Mouse (Mus musculus) heart, embryonic 13.5 days (tissue): ENCODE results near the gene Crabp2. TPM values are rescaled to one million over a fixed set of nuclear protein-coding genes. Genes with fewer than 3 reads are reported as not detected.

Experiments used
- ATAC-seq: fragments of 200-750 bp; cut with Nextera tagmentation; 2 replicates; pipeline ENCODE4 v1.8.0; 2017; ENCODE audit warnings: moderate TSS enrichment; ENCODE audit not compliant: insufficient number of reproducible peaks, low FRiP score, low TSS enrichment; ENCODE audit errors: extremely low read depth
- H3K27ac ChIP-seq: fragments of 300-500 bp; sonication (generic); replicated peaks from 2 replicates; pipeline ENCODE4 v1.5.1; 2015; ENCODE audit warnings: moderate library complexity, mild to moderate bottlenecking, inconsistent platforms
- H3K27me3 ChIP-seq: fragments of 300-500 bp; sonication (generic); replicated peaks from 2 replicates; pipeline ENCODE4 v1.6.1; 2015; ENCODE audit warnings: mild to moderate bottlenecking, inconsistent platforms
- H3K36me3 ChIP-seq: fragments of 300-500 bp; sonication (generic); 2 replicates; pipeline ENCODE4 v1.6.1; 2015; ENCODE audit warnings: mild to moderate bottlenecking, inconsistent platforms
- H3K4me1 ChIP-seq: fragments of 300-500 bp; sonication (generic); 2 replicates; pipeline ENCODE4 v1.6.1; 2015; ENCODE audit warnings: inconsistent platforms
- H3K4me2 ChIP-seq: fragments of 300-500 bp; sonication (generic); 2 replicates; pipeline ENCODE4 v1.6.1; 2015; ENCODE audit warnings: inconsistent platforms, mild to moderate bottlenecking, moderate library complexity
- H3K4me3 ChIP-seq: fragments of 300-500 bp; sonication (generic); 2 replicates; pipeline ENCODE4 v1.5.1; 2015; ENCODE audit warnings: moderate library complexity, mild to moderate bottlenecking, inconsistent platforms
- H3K9ac ChIP-seq: fragments of 300-500 bp; sonication (generic); 2 replicates; pipeline ENCODE4 v1.6.1; 2015; ENCODE audit warnings: inconsistent platforms, mild to moderate bottlenecking, moderate library complexity
- H3K9me3 ChIP-seq: fragments of 300-500 bp; sonication (generic); 2 replicates; pipeline ENCODE4 v1.6.1; 2016; ENCODE audit warnings: inconsistent platforms
- WGBS: fragments of 180-500 bp; shearing (Covaris S2); methylation state at CpG from one replicate; pipeline ENCODE4 v1.1.7; 2015; ENCODE audit warnings: mixed read lengths; 5-methylcytosine and 5-hydroxymethylcytosine counted together
- polyA plus RNA-seq: library from polyadenylated mRNA; unstranded; fragments of >200 nt; fragmentation: Nextera tagmentation; extraction: Ambion mirVana; gene quantifications from 2 replicates; pipeline ENCODE4 v1.2.1, GENCODE M21; 2015

The Crabp2 gene
- polyA plus RNA-seq, 1 experiment from 2014 or later: 8.4 TPM

GRCm38 (mm10) chr3:87986868-87987267, 38.4 kb downstream of the Crabp2 start:
- H3K9me3 ChIP-seq: no peaks in the 10 kb centered on the region
- H3K27me3 ChIP-seq: peaks cover 39% of the 10 kb centered on the region
- H3K4me2 ChIP-seq: peak overlapping the region; percentile 71
- no peaks in the 10 kb centered on the region for H3K36me3 ChIP-seq
- H3K9ac ChIP-seq: peak overlapping the region; percentile 75
- ATAC-seq: peak; percentile 66
- H3K27ac ChIP-seq: peak overlapping the region; percentile 78
- peak overlapping the region; percentile 46 for H3K4me3 ChIP-seq
- H3K4me1 ChIP-seq: peaks cover 65% of the 10 kb centered on the region
- under 1% methylated on average over 17 of the region's 17 CpGs for WGBS

GRCm38 (mm10) chr3:87987633-87988032, 39.2 kb downstream of the Crabp2 start:
- Histone ChIP-seq H3K4me2 (peak overlapping the region; percentile 71), H3K9me3 (no peaks in the 10 kb centered on the region), H3K27me3 (peaks cover 47% of the 10 kb centered on the region), H3K4me1 (peaks cover 57% of the 10 kb centered on the region), H3K36me3 (no peaks in the 10 kb centered on the region), H3K9ac (peak overlapping the region; percentile 75), H3K27ac (0 out of 2 replicates have a peak overlapping the region, but pooled peaks have one; percentile 78), H3K4me3 (peak overlapping the region; percentile 46)
- no peak for ATAC-seq
- under 1% methylated on average over 15 of the region's 15 CpGs for WGBS

DNA sequence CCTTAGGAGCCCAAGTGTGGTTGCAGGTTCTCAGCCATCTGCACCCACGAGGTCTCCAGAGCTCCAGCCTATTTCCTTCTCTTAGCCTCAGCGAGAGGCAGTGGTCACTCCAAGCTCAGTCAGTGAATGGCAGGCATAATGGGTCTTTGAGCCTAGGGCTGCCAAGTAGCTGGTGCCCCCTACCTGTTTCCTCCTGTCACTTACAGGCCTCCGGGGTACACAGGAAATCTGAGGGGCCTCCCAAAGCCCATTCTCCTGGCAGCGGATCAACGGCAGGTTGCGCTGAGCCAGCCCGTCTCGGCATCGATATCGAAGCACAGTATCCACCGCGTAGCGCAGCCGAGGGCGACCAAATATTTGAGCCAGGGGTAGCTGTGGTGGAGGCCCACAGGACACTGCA, 39.6 kb downstream of the Crabp2 start:
- peaks cover 51% of the 10 kb centered on the region for H3K27me3 ChIP-seq
- no peak for ATAC-seq
- peak overlapping the region; percentile 46 for H3K4me3 ChIP-seq
- H3K4me1 ChIP-seq: peaks cover 53% of the 10 kb centered on the region
- no peaks in the 10 kb centered on the region for H3K36me3 ChIP-seq
- H3K9me3 ChIP-seq: no peaks in the 10 kb centered on the region
- H3K27ac ChIP-seq: no peak overlapping the region
- WGBS: 7% methylated on average over 15 of the region's 15 CpGs
- H3K4me2 ChIP-seq: peak overlapping the region; percentile 71
- peak overlapping the region; percentile 75 for H3K9ac ChIP-seq

- WGBS: 29% methylated on average over 10 of the region's 10 CpGs
- peaks cover 70% of the 10 kb centered on the region for H3K27me3 ChIP-seq
These were observed 41.5 kb downstream of the Crabp2 start for GRCm38 (mm10) chr3:87989935-87990334.

DNA sequence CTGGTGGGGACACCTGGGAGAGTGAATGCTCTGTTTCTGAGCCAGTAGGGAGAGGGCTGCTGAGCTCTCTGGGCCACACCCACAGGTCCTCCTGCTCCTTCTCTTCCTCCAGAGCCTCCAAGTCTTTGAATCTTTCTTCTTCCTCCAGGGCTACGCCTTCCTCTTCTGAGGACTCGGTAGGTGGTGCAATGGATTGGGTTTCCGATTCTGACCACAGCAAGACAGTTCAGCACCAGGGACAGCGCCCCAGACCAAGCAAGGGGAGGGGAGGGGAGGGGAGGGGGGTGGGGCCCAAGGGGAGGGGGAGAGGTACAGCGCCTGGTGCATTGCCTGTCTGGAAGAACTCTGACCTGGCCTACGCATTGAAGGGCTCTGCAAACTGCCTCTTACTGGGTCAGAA, 45.0 kb downstream of the Crabp2 start:
- Histone ChIP-seq H3K27me3 (peaks cover 100% of the 10 kb centered on the region), H3K9me3 (no peaks in the 10 kb centered on the region), H3K4me3 (no peak overlapping the region), H3K4me1 (peaks cover 9% of the 10 kb centered on the region), H3K9ac (no peak overlapping the region), H3K4me2 (no peak overlapping the region), H3K27ac (no peak overlapping the region), H3K36me3 (no peaks in the 10 kb centered on the region)
- WGBS: 0% methylated on average over 4 of the region's 6 CpGs
- ATAC-seq: no peak

More at GRCm38 (mm10) chr3:87989935-87990334, 41.5 kb downstream of the Crabp2 start:
- no peak overlapping the region for H3K4me3 ChIP-seq
- no peaks in the 10 kb centered on the region for H3K9me3 ChIP-seq
- no peak for ATAC-seq
- peaks cover 34% of the 10 kb centered on the region for H3K4me1 ChIP-seq
- H3K4me2 ChIP-seq: no peak overlapping the region
- H3K9ac ChIP-seq: no peak overlapping the region
- H3K27ac ChIP-seq: no peak overlapping the region
- no peaks in the 10 kb centered on the region for H3K36me3 ChIP-seq

GRCm38 (mm10) chr3:87995331-87995730, 46.9 kb downstream of the Crabp2 start:
- H3K4me1 ChIP-seq: peaks cover 18% of the 10 kb centered on the region
- no peak overlapping the region for H3K4me3 ChIP-seq
- no peak overlapping the region for H3K4me2 ChIP-seq
- ATAC-seq: no peak
- H3K9ac ChIP-seq: no peak overlapping the region
- WGBS: 27% methylated on average over 11 of the region's 11 CpGs
- H3K9me3 ChIP-seq: no peaks in the 10 kb centered on the region
- H3K27me3 ChIP-seq: peaks cover 100% of the 10 kb centered on the region
- H3K27ac ChIP-seq: no peak overlapping the region
- H3K36me3 ChIP-seq: no peaks in the 10 kb centered on the region

GRCm38 (mm10) chr3:87996401-87996800, 47.9 kb downstream of the Crabp2 start:
- H3K9me3 ChIP-seq: no peaks in the 10 kb centered on the region
- peak overlapping the region; percentile 68 for H3K4me2 ChIP-seq
- H3K9ac ChIP-seq: no peak overlapping the region
- peaks cover 24% of the 10 kb centered on the region for H3K4me1 ChIP-seq
- peaks cover 100% of the 10 kb centered on the region for H3K27me3 ChIP-seq
- no peak overlapping the region for H3K27ac ChIP-seq
- 1% methylated on average over 15 of the region's 15 CpGs for WGBS
- H3K36me3 ChIP-seq: no peaks in the 10 kb centered on the region
- H3K4me3 ChIP-seq: peak overlapping the region; percentile 49; the same call in 1 of the 2 replicates
- no peak for ATAC-seq

DNA sequence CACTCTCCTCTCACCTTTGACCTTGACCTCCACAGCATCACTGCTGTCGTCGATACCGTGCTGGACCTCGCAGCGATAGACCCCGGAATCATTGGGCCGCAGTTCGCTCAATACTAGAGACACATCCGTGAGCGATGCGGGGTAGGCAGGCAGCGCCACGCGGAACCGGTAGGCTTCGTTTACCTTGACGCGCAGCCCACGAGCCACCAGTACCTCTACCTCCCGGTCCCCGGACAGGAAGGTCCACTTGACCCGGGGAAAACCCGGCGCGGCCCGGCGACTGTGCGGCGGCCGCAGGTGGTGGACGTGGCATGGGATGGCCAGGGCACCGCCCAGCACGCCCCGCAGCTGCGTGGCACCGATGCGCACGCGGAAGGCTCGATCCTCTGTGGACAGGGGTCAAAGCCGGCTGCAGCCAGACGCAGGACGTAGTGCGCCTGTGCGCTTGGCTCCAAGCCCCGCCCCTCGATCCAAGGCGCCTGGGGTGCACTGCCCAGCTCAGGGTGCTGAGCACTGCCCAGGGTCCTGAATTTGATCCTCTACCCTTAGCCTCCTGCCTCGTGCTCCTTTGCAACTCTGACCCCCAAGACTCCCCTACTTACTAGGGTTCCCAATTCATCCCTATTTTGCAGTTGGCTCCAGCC, 48.6 kb downstream of the Crabp2 start:
- Histone ChIP-seq H3K9ac (peak overlapping the region; percentile 60), H3K4me1 (peaks cover 24% of the 10 kb centered on the region), H3K4me3 (peak overlapping the region; percentile 49), H3K27ac (no peak overlapping the region), H3K9me3 (no peaks in the 10 kb centered on the region), H3K36me3 (no peaks in the 10 kb centered on the region), H3K27me3 (peaks cover 100% of the 10 kb centered on the region), H3K4me2 (peak overlapping the region; percentile 68)
- WGBS: under 1% methylated on average over 49 of the region's 49 CpGs
- ATAC-seq: no peak

DNA sequence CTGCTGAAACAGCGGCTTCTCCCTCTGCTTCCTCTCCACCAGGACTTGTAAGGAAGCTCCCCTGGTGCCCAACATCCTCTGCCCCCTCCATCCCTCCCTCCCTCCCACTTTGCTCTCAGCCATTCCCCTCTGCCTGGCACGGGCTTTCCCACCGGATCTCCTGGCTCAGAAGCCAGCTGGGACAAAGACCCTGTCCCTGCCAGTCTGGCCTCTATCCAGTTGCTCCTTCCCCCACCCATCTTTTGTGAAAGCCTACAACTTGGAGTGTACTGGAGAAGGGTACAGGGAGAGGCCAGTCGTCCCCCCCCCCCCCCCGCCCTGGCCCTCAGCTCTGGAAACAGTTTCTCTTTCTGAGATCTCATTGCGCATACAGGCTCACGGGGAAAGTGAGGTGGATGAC, 50.3 kb downstream of the Crabp2 start:
- WGBS: 3% methylated on average over 7 of the region's 7 CpGs

GRCm38 (mm10) chr3:87999243-87999895, 50.9 kb downstream of the Crabp2 start:
- no peaks in the 10 kb centered on the region for H3K36me3 ChIP-seq
- peaks cover 100% of the 10 kb centered on the region for H3K27me3 ChIP-seq
- no peaks in the 10 kb centered on the region for H3K9me3 ChIP-seq
- ATAC-seq: no peak
- H3K27ac ChIP-seq: no peak overlapping the region
- H3K9ac ChIP-seq: 0 out of 2 replicates have a peak overlapping the region, but pooled peaks have one; percentile 28
- 1% methylated on average over 38 of the region's 38 CpGs for WGBS
- peak overlapping the region; percentile 48 for H3K4me3 ChIP-seq
- H3K4me1 ChIP-seq: peaks cover 27% of the 10 kb centered on the region
- peak overlapping the region; percentile 69 for H3K4me2 ChIP-seq

More for the DNA sequence above, 50.3 kb downstream of the Crabp2 start:
- no peak overlapping the region for H3K4me2 ChIP-seq
- H3K27ac ChIP-seq: no peak overlapping the region
- peaks cover 27% of the 10 kb centered on the region for H3K4me1 ChIP-seq
- no peaks in the 10 kb centered on the region for H3K9me3 ChIP-seq
- peaks cover 100% of the 10 kb centered on the region for H3K27me3 ChIP-seq
- no peak overlapping the region for H3K4me3 ChIP-seq
- no peak for ATAC-seq
- no peaks in the 10 kb centered on the region for H3K36me3 ChIP-seq
- no peak overlapping the region for H3K9ac ChIP-seq

DNA sequence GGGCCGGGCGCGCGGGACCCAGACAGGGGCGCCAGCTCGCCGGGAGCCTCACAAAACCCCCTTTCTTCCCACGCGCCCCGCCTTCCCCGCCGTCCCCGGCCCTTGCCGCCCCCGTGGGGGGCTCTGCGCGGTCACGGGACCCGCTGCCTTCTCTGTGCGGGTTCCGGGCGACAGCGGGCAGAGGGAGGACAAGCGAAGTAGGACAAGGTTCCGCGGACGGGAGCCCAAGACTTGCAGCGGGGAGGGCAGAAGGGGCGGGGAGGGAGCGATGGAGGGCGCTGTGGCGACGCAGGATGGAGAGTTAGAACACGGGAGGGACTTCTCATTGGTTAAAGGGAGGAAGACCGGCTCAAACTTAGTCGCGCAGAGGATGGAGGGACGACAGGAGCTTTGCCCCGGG, 51.7 kb downstream of the Crabp2 start, which contains the start of gene Bcan:
Bcan (minus strand) TSS at position 50 of the 400 bp plus-strand sequence.
- H3K36me3 ChIP-seq: no peaks in the 10 kb centered on the region
- WGBS: 2% methylated on average over 32 of the region's 39 CpGs
- H3K4me1 ChIP-seq: peaks cover 27% of the 10 kb centered on the region
- H3K4me2 ChIP-seq: peak within 1 kb of the TSS; percentile 69
- peak within 1 kb of the TSS; percentile 28; the same call in 1 of the 2 replicates for H3K9ac ChIP-seq
- H3K27me3 ChIP-seq: peaks cover 100% of the 10 kb centered on the region
- H3K9me3 ChIP-seq: no peaks in the 10 kb centered on the region
- no peak for ATAC-seq
- H3K27ac ChIP-seq: no peak within 1 kb of the TSS
- H3K4me3 ChIP-seq: peak within 1 kb of the TSS; percentile 48
